Mouse (Mus musculus) right cerebral cortex, postnatal 14 days (tissue): Measurements from ENCODE around the gene Slc25a29.
A peak's percentile ranks its signal among the peaks of the same experiment; 100 is the strongest.

ENCODE experiments used
- DNase-seq: peaks from one replicate; pipeline ENCODE4 v3.0.0; 2022

Slc25a29 gene

GRCm38 (mm10) chr12:108794078-108794711 is 41.5 kb downstream of the Slc25a29 start:
- DNase-seq: peak; percentile 82

GRCm38 (mm10) chr12:108793453-108793941 is 42.2 kb downstream of the Slc25a29 start:
- DNase-seq: peak; percentile 47

GRCm38 (mm10) chr12:108792546-108793452 is 42.9 kb downstream of the Slc25a29 start, which contains the start of gene Yy1:
Yy1 (plus strand) TSS chr12:108792973.
- DNase-seq: peak; percentile 98

DNA sequence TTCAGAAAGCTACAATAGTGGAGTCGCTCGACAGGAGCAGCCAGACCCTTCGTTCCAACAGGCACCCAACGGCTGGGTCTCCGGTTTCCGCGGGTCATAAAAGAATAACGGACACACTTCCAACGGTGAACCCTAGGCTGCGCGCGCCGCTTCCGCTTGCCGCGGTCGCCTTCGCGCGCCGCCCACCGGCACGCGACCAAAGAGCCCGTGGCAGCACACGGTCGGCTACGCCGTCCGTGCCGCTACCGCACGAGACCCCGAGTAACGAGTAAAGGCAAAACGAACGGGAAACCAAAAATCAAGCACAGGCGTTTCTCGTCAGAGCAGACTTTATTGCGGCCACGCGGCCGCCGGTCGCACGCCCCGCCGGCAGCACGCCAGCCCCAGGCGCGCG is 43.5 kb downstream of the Slc25a29 start:
- DNase-seq: peak; percentile 87

DNA sequence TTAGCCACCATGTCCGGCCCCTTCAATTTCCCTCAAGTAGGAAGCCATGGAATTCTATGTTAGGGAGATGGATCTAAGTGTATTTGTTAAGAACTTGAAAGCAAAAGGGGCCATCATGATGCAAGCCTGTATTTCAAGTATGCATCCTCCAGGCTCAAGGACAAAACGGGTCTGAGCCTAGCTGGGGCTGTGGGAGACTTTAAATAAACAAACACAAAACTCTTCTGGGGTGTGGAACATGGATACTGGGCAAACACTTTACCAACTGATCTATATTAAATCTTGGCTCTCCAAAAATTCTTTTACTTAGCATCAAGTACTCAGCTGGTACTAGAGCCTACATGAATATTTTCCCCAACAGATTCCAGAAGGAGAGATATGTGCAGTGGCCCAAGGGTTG is 48.4 kb downstream of the Slc25a29 start:
- DNase-seq: no peak

- DNase-seq: no peak
These were observed 50.5 kb downstream of the Slc25a29 start for GRCm38 (mm10) chr12:108785161-108785560.

GRCm38 (mm10) chr12:108780108-108780877 is 55.4 kb downstream of the Slc25a29 start:
- DNase-seq: no peak
